Mouse (Mus musculus): Measurements from ENCODE around the gene Defa22. TPM values are rescaled to one million over a fixed set of nuclear protein-coding genes. Genes with fewer than 3 reads are reported as not detected.

Gene Defa22
- not detected for polyA plus RNA-seq (2017; shearing (Covaris generic))

GRCm38 (mm10) chr8:21161977-21162376 is at the start of gene Defa22:
TSS of gene Defa22 (plus strand) at chr8:21162277.

DNA sequence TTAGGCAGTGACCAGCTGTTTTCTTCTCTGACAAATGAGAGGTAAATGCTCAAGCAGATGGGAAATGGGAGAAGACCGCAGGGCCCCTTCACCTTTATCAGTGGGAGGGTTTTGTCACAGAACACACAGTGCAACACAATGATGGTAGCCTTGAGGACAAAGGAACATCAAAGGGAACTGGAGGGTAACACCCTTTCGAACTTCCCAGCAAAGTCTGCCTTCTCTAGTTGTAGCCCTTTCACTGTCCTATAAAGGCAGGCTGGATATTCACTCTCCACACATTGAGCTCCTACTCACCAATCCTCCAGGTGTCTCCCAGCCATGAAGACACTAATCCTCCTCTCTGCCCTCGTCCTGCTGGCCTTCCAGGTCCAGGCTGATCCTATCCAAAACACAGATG is 27.7 kb upstream of the Defa22 start, which contains the start of gene Defa30:
Defa30 (plus strand) TSS at position 301 of the 400 bp plus-strand sequence.

GRCm38 (mm10) chr8:21191314-21191713 is 29.2 kb downstream of the Defa22 start, which contains the start of gene Defa31:
TSS of gene Defa31 (plus strand) at chr8:21191614.

DNA sequence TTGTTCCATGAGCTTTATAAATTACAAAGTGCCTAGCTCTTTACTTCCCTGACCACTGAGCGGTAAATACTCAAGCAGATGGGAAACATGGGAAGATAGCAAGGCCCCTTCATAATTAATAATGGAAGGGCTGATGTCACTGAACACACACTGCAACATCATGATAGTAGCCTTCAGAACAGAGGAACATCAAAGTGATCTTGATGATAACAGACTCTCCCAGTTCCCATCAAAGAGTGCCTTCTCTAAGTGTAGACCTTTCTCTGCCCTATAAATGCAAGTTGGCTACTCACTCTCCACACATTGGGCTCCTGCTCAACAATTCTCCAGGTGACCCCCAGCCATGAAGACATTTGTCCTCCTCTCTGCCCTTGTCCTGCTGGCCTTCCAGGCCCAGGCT is 39.2 kb downstream of the Defa22 start, which contains the start of gene Gm15293:
Gm15293 (plus strand) TSS at position 301 of the 400 bp plus-strand sequence.

Other genes starting within 250 kb of the Defa22 start
- not detected for gene Gm6040, start 240.2 kb upstream of the Defa22 start, polyA plus RNA-seq (2017; shearing (Covaris generic))
- not detected for gene AY761185, start 217.6 kb upstream of the Defa22 start, polyA plus RNA-seq (2017; shearing (Covaris generic))
- gene Defa21, start 136.7 kb upstream of the Defa22 start, polyA plus RNA-seq (2017; shearing (Covaris generic)): not detected
- gene Defa23, start 107.2 kb upstream of the Defa22 start, polyA plus RNA-seq (2017; shearing (Covaris generic)): not detected
- gene Defa35, start 97.2 kb upstream of the Defa22 start, polyA plus RNA-seq (2017; shearing (Covaris generic)): not detected
- gene Defa25, start 77.8 kb upstream of the Defa22 start, polyA plus RNA-seq (2017; shearing (Covaris generic)): not detected
- not detected for gene Gm14851, start 66.2 kb upstream of the Defa22 start, polyA plus RNA-seq (2017; shearing (Covaris generic))
- gene Defa30, start 27.6 kb upstream of the Defa22 start, polyA plus RNA-seq (2017; shearing (Covaris generic)): not detected
- not detected for gene Defa31, start 29.3 kb downstream of the Defa22 start, polyA plus RNA-seq (2017; shearing (Covaris generic))
- gene Gm15293, start 39.3 kb downstream of the Defa22 start, polyA plus RNA-seq (2017; shearing (Covaris generic)): not detected
- not detected for gene Gm15292, start 87.5 kb downstream of the Defa22 start, polyA plus RNA-seq (2017; shearing (Covaris generic))
- gene Defa27, start 153.3 kb downstream of the Defa22 start, polyA plus RNA-seq (2017; shearing (Covaris generic)): not detected
- gene Defa29, start 164.7 kb downstream of the Defa22 start, polyA plus RNA-seq (2017; shearing (Covaris generic)): not detected
- gene Defa2, start 216.2 kb downstream of the Defa22 start, polyA plus RNA-seq (2017; shearing (Covaris generic)): not detected
- gene Defa33, start 229.5 kb downstream of the Defa22 start, polyA plus RNA-seq (2017; shearing (Covaris generic)): not detected